Mouse (Mus musculus) forebrain, embryonic 14.5 days (tissue): ENCODE results near the gene C2cd2l. TPM values are rescaled to one million over a fixed set of nuclear protein-coding genes. Genes with fewer than 3 reads are reported as not detected.
A peak's percentile ranks its signal among the peaks of the same experiment; 100 is the strongest.
"Not testable (repeated sequence)": the region's sequence is repeated elsewhere in the genome, so short reads cannot be mapped to it uniquely, and the experiment has no call there.

Experiments used
- ATAC-seq: fragments of 200-750 bp; cut with Nextera tagmentation; 2 replicates; pipeline ENCODE4 v1.8.0; 2017; ENCODE audit warnings: mild to moderate bottlenecking, moderate library complexity
- DNase-seq: peaks from one replicate; pipeline ENCODE4 v3.0.0-alpha.2; 2015; ENCODE audit warnings: low spot score
- H3K27ac ChIP-seq: fragments of 300-500 bp; sonication (generic); 2 replicates; pipeline ENCODE4 v1.5.1; 2014; ENCODE audit warnings: low read depth, mild to moderate bottlenecking, control low read depth, low read length, moderate library complexity
- H3K27me3 ChIP-seq: fragments of 300-500 bp; sonication (generic); replicated peaks from 2 replicates; pipeline ENCODE4 v1.6.1; 2014; ENCODE audit warnings: low read length, control low read depth, mixed read lengths; ENCODE audit not compliant: control insufficient read depth, insufficient read depth
- H3K36me3 ChIP-seq: fragments of 300-500 bp; sonication (generic); 2 replicates; pipeline ENCODE4 v1.6.1; 2014; ENCODE audit warnings: low read length, control low read depth; ENCODE audit not compliant: control insufficient read depth, insufficient read depth
- H3K4me1 ChIP-seq: fragments of 300-500 bp; sonication (generic); 2 replicates; pipeline ENCODE4 v1.6.1; 2014; ENCODE audit warnings: antibody characterized with exemption, low read length, control low read depth; ENCODE audit not compliant: control insufficient read depth, insufficient read depth
- H3K4me2 ChIP-seq: fragments of 300-500 bp; sonication (generic); 2 replicates; pipeline ENCODE4 v1.6.1; 2014; ENCODE audit warnings: mild to moderate bottlenecking, control low read depth, low read length
- H3K4me3 ChIP-seq: fragments of 300-500 bp; sonication (generic); 2 replicates; pipeline ENCODE4 v1.5.1; 2014; ENCODE audit warnings: low read depth, low read length, control low read depth
- H3K9ac ChIP-seq: fragments of 300-500 bp; sonication (generic); 2 replicates; pipeline ENCODE4 v1.6.1; 2014; ENCODE audit warnings: mild to moderate bottlenecking, low read length, control low read depth, moderate library complexity
- H3K9me3 ChIP-seq: fragments of 300-500 bp; sonication (generic); replicated peaks from 2 replicates; pipeline ENCODE4 v1.6.1; 2016; ENCODE audit warnings: low read length, control low read depth, mixed read lengths; ENCODE audit not compliant: control insufficient read depth
- WGBS: fragments of 180-500 bp; shearing (Covaris S2); extraction: QIAGEN DNeasy Blood & Tissue Kit; methylation state at CpG from one replicate; pipeline ENCODE4 v1.1.7; 2014; 5-methylcytosine and 5-hydroxymethylcytosine counted together
- polyA plus RNA-seq: library from polyadenylated mRNA; unstranded; fragments of >200 nt; fragmentation: Nextera tagmentation; extraction: Ambion mirVana; gene quantifications from 2 replicates; pipeline ENCODE4 v1.2.1, GENCODE M21; 2014

C2cd2l gene
- polyA plus RNA-seq, 1 experiment from 2014 or later, result 16.3 TPM

DNA sequence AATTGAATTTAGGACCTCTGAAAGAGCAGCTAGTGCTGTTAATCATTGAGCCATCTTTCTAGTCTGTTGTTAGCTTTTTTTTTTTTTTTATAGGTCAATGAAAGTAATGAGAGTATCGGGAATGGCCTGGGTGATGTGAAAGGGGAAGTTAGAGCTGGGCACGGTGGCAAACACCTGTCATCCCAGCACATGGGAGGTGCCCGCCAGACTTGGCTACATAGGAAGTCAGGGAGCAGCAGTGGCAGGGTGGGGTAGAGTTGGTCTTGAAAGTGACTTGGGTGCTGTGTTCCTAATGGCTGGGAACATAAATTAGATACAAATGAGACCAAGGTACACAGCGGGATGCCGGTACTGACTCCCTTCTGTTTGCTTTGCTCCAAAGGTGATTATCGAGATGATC is 10.7 kb upstream of the C2cd2l start:
- H3K36me3 ChIP-seq, result peaks cover 39% of the 10 kb centered on the region
- no peaks in the 10 kb centered on the region for H3K27me3 ChIP-seq
- peaks cover 8% of the 10 kb centered on the region for H3K4me1 ChIP-seq
- no peak overlapping the region for H3K9ac ChIP-seq
- no peak overlapping the region for H3K4me2 ChIP-seq
- H3K9me3 ChIP-seq, result no peaks in the 10 kb centered on the region
- H3K4me3 ChIP-seq, result no peak overlapping the region
- DNase-seq (no peak), ATAC-seq (no peak)
- H3K27ac ChIP-seq, result no peak overlapping the region
- 95% methylated on average over 6 of the region's 6 CpGs for WGBS

DNA sequence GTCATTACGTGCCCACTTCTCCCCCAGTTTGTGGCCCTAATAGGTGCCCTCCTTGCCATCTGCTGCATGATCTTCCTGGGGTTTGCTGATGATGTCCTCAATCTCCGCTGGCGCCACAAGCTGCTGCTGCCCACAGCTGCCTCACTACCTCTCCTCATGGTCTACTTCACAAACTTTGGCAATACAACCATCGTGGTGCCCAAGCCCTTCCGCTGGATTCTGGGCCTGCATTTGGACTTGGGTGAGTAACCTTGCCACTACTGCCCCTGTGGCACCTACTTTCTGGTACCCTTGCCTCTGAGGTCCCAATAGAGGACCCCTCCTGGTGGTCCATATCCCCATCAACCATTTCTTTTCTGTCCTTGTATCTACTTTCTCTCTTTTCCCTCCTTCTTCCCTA is 7.8 kb upstream of the C2cd2l start:
- peak overlapping the region; percentile 77 for H3K9ac ChIP-seq
- DNase-seq (no peak), ATAC-seq (no peak)

DNA sequence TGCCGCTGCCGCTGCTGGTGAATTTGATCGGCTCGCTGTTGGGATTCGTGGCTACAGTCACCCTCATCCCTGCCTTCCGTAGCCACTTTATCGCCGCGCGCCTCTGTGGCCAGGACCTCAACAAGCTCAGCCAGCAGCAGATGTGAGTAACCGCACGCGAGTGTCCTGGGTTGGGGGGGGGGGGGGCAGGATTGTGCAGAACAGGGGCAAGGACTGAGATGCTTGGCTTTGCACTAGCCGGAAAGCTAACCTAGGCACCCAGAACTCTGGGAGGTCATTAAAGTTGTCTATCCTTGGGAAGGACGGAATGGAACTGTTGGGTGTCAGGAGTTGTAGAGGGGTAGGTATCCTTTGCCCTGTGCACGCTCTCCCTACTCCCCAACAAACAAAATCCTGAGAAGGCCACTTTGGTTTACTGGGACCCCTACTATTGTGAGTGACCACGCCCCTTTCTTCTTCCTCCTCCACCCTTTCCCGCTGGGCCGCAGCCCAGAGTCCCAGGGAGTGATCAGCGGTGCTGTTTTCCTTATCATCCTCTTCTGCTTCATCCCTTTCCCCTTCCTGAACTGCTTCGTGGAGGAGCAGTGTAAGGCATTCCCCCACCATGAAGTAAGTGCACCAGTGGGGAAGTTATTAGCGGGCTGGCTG is 7.1 kb upstream of the C2cd2l start:
- H3K4me1 ChIP-seq, result peaks cover 8% of the 10 kb centered on the region
- no peaks in the 10 kb centered on the region for H3K27me3 ChIP-seq
- H3K9ac ChIP-seq, result peak overlapping the region; percentile 77
- ATAC-seq (peak; percentile 38), DNase-seq (peak; percentile 46)
- peaks cover 20% of the 10 kb centered on the region for H3K36me3 ChIP-seq
- no peaks in the 10 kb centered on the region for H3K9me3 ChIP-seq
- peak overlapping the region; percentile 62 for H3K4me3 ChIP-seq
- H3K27ac ChIP-seq, result peak overlapping the region; percentile 80
- 0% methylated on average over 22 of the region's 22 CpGs for WGBS
- H3K4me2 ChIP-seq, result peak overlapping the region; percentile 62

More for the DNA sequence above, 7.8 kb upstream of the C2cd2l start:
- Histone ChIP-seq H3K27me3 (no peaks in the 10 kb centered on the region), H3K36me3 (peaks cover 28% of the 10 kb centered on the region), H3K4me1 (peaks cover 8% of the 10 kb centered on the region), H3K4me3 (peak overlapping the region; percentile 62), H3K4me2 (peak overlapping the region; percentile 62), H3K9me3 (no peaks in the 10 kb centered on the region), H3K27ac (peak overlapping the region; percentile 48; the same call in 1 of the 2 replicates)
- WGBS, result 89% methylated on average over 5 of the region's 5 CpGs

DNA sequence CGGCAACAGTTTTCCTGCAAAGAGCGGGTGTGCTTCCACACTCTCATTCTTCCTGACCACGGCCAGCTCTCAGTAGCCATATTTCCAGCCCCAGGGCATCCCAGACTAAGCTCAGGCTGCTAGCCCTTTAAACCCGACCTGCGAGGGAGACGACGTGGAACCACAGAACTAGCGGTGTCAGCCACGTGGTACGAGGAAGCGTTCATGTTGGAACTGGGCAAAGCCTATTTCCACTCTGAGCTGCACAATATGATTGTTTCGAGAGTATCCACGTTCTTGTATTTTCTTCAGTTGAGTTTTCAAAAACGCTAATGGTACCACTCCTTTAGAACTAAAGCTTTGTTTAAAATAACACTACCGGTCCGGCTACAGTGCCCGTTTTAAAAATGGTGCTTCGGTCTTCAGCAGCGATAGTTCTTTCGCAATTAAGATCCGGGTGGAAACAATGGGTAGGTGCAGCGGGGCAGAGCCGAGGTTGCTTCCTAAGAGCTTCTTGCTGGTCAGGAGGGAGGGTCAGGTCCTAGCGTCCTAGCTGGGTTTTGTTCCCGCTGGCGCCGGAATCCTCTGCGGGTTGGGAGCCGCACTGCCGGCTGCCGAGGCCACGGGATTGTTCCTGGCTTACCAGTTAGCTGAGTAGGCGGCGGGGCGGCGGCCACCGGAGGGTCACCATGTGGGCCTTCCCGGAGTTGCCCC is 6.4 kb upstream of the C2cd2l start:
- Histone ChIP-seq H3K4me3 (peak overlapping the region; percentile 62), H3K27ac (peak overlapping the region; percentile 80), H3K27me3 (no peaks in the 10 kb centered on the region), H3K4me2 (peak overlapping the region; percentile 62), H3K36me3 (peaks cover 14% of the 10 kb centered on the region), H3K9ac (peak overlapping the region; percentile 77), H3K9me3 (no peaks in the 10 kb centered on the region), H3K4me1 (peaks cover 8% of the 10 kb centered on the region)
- DNase-seq (peak; percentile 90), ATAC-seq (peak; percentile 93)
- under 1% methylated on average over 38 of the region's 38 CpGs for WGBS

DNA sequence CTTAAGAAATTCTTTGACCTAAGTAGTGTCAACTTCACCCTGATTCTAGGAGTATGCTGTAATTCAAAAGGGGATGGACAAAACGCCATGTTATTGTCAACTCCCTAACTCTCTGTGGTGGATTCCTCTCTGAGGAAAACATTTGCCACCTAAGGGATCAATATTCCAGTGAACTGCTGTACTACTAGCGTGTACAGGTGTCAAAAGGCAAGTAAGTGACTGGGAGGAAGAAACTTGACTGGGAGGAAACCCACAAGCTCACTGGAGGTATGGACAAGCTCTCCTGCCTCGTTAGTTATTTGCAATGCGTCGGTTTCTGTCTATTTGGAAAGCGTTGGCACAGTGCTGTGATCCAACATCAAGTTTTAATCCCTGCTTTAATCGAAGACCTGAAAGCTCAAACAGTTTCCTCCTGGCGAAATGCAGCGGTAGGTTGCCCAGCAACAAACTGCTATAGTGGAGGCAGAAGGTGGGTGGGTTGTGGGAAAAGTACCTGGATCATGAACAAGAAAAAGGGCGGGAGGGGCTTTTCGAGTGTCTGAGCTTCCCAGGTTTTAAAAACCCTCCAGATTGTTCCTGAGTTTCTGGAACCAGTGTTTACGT is 5.8 kb upstream of the C2cd2l start, which contains the start of gene Dpagt1:
Dpagt1 (plus strand) TSS at position 252 of the 603 bp plus-strand sequence.
- peaks cover 9% of the 10 kb centered on the region for H3K4me1 ChIP-seq
- peak within 1 kb of the TSS; percentile 62 for H3K4me3 ChIP-seq
- H3K4me2 ChIP-seq, result peak within 1 kb of the TSS; percentile 62
- H3K9me3 ChIP-seq, result no peaks in the 10 kb centered on the region
- DNase-seq, result no peak
- peak; percentile 44 for ATAC-seq
- H3K9ac ChIP-seq, result peak within 1 kb of the TSS; percentile 77
- no peaks in the 10 kb centered on the region for H3K27me3 ChIP-seq
- 3% methylated on average over 12 of the region's 12 CpGs for WGBS
- peaks cover 8% of the 10 kb centered on the region for H3K36me3 ChIP-seq
- H3K27ac ChIP-seq, result peak within 1 kb of the TSS; percentile 80

DNA sequence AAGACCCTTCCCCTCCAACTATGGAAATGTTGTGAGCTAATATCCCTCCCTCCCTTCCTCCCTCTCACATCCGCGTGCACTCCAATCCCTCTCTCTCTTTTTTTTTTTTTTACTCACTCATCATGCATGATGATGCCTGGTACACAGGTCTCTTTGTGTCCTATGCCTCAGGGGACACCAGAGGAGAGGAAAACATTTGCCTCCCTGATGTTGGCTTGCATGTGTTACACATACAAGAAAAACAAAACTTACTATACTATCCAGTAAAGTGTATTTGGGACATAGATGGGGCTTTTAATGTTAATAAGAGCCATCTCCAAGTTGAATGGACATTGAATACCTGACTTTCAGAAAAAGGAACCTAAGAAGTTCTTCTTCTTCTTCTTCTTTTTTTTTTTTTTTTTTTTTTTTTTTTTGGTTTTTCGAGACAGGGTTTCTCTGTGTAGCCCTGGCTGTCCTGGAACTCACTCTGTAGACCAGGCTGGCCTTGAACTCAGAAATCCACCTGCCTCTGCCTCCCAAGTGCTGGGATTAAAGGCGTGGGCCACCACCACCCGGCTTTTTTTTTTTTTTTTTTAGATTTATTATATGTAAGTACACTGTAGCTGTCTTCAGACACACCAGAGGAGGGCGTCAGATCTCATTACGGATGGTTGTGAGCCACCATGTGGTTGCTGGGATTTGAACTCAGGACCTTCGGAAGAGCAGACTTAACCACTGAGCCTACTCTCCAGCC is 5.1 kb upstream of the C2cd2l start:
- H3K27ac ChIP-seq, DNase-seq, H3K36me3 ChIP-seq, ATAC-seq, H3K9ac ChIP-seq, H3K27me3 ChIP-seq, H3K4me2 ChIP-seq, H3K9me3 ChIP-seq: not testable (repeated sequence)
- Histone ChIP-seq H3K4me1 (peaks cover 13% of the 10 kb centered on the region), H3K4me3 (peak overlapping the region; percentile 62; the same call in 1 of the 2 replicates)
- WGBS, result 59% methylated on average over 7 of the region's 8 CpGs

DNA sequence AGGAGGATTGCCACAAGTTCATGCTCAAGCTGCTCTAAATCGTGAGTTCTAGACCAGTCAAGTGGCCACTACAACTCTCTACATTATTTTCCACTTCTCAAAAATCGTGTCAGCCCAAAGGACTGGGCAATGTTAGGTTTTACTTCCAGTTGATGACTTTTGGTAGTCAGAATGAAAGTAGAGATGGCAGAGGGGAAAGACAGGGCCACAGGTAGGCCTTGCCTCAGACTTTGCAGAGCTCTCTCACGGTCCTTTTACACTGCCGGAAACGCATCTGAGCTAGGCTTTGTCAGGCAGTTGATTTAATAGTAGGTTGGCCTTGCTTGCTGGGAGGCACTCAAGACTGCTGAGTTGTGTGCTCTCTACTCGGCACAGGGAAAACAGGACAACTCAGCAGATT is 4.1 kb upstream of the C2cd2l start:
- Histone ChIP-seq H3K4me3 (no peak overlapping the region), H3K4me2 (no peak overlapping the region), H3K27me3 (no peaks in the 10 kb centered on the region), H3K9me3 (no peaks in the 10 kb centered on the region), H3K9ac (no peak overlapping the region), H3K4me1 (peaks cover 15% of the 10 kb centered on the region), H3K36me3 (no peaks in the 10 kb centered on the region; the same call in 1 of the 2 replicates), H3K27ac (no peak overlapping the region)
- 81% methylated on average over 6 of the region's 6 CpGs for WGBS
- no peak for DNase-seq
- ATAC-seq, result no peak

DNA sequence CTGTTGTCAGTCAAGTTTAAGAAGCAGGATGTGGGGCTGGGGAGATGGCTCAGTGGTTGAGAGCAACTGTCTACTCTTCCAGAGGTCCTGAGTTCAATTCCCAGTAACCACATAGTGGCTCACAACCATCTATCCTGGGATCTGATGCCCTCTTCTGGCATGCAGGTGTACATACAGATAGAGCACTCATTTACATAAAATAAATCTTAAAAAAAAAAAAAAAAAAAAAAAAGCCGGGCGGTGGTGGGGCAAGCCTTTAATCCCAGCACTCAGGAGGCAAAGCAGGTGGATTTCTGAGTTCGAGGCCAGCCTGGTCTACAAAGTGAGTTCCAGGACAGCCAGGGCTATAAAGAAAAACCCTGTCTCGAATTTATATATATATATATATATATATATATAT is 3.6 kb upstream of the C2cd2l start:
- not testable (repeated sequence) for H3K9ac ChIP-seq, DNase-seq, H3K27me3 ChIP-seq, H3K36me3 ChIP-seq, H3K27ac ChIP-seq, H3K9me3 ChIP-seq, ATAC-seq, H3K4me3 ChIP-seq, H3K4me2 ChIP-seq
- peaks cover 20% of the 10 kb centered on the region for H3K4me1 ChIP-seq
- WGBS, result 80% methylated on average over 3 of the region's 4 CpGs
